Mouse (Mus musculus) mouse embryonic stem cell (cell line): ENCODE measurements at regions not wholly inside any gene's neighbourhood (a gene's known extent, or its start where the extent isn't known, plus 50 kb on each side); places are given as distances from the start of the nearest gene placed in this dataset.

ENCODE experiments used
- in situ Hi-C, 2 experiments: fragments of 300-500 bp; cut with MboI; formaldehyde crosslinking; loops; 1 replicate in 1 of 2; 3 replicates in 1 of 2; pipeline ENCODE4 v1.14.3; 2019 to 2020; ENCODE audit warnings: low sequenced_read_pairs in 2 of 2, low pct_unique_long_range_greater_than_20kb in 1 of 2, mixed read lengths in 1 of 2; ENCODE audit not compliant: unreplicated experiment in 1 of 2

DNA sequence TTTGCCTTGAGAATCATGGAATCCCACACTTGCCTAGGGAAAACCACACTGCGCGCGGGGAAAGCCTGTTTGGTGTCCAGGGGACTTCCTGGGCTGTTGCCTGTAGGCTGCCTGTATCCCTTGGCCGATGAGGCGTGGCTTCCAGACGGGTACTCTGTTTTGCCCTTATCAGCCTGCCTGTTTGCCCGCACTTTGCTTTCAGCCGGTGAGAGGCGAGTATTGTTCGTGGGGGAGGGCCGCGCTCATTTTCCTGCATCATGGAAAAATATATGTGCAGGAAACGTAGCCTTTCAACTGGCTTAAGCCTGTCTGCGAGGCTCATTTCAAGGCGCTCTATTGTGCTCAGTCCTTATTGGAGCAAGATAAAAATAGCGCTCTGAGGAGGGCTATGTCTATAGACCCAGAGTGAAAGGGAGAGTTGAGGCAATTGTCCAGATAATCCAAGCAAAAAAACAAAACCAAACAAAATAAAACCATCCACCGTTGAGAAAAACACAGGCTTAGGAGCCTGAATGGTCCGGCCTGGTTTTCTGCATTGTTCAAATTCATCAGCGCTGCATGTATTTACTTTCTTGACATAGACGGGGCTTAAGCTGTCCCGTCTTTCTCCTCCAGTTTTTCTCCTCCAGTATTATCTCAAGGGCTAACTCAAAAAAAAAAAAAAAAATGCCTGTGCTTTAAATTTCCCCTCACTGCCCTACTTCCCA is 67.9 kb downstream of the Klf5 start:
- in situ Hi-C loops: no loop called here

DNA sequence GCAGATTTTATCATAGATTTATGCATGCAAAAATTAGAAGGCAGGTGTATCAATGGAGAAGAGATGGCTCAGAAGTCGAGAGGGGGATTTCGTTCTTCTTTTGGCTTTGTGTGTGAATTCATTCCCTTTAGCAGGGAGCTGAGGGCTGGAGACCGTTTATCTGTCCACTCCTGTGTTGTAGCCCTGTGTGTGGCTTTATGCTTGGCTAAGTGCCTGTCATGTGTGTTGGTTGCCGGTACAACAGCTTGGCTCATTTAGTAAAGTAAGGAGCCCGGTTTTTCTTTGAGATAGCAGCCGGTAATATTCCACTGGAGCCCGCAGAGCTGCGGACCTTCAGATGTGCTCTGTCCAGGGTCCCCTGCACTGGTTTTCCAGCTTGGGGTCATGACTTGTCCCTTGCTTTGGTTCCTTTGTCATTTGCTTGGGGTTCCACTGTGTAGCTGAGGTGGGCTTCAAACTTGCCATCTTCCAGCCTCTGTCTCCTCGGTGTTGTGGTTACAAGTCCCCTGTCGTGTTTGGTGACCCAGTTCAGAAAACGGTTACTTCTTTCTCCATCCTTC is 68.6 kb downstream of the Klf5 start:
- in situ Hi-C loops: no loop called here

DNA sequence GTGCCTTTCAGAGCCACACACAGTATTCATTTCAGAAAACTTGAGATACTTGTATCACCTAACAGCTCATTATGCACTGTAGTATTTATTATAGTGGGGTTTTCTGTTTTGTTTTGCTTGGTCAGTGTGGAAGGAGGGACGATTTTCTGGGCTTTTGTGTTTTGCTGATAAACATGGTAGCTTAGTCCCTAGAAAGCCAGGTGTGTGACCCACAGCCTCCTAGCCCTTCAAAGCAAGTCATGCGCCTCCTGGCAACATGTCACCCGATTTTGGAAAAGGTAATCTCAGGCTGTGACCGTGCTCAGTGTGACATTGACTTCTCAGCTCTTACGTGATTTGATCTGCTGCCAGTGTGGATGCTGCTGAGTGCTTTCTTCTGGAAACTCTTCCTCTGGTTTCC is 70.9 kb downstream of the Klf5 start:
- in situ Hi-C loops: no loop called here

DNA sequence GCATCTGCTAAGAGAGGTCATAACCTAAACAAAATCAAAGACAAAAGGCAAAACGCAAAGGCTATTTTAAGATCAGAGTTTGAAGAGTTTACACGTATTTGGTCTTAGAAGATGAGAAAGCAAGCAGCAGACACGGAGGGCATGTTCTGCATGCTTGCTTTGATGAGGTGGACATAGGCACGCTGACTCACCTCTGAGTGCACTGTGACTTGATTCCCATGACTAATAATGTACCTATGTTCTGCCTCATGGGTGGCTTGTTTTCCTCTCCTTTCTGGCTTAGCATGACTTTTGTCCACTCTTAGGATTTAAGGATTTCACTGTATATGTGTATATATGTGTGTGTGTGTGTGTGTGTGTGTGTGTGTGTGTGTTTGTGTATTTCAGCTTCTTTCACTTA is 75.2 kb downstream of the Klf5 start:
- in situ Hi-C loops: no loop called here

DNA sequence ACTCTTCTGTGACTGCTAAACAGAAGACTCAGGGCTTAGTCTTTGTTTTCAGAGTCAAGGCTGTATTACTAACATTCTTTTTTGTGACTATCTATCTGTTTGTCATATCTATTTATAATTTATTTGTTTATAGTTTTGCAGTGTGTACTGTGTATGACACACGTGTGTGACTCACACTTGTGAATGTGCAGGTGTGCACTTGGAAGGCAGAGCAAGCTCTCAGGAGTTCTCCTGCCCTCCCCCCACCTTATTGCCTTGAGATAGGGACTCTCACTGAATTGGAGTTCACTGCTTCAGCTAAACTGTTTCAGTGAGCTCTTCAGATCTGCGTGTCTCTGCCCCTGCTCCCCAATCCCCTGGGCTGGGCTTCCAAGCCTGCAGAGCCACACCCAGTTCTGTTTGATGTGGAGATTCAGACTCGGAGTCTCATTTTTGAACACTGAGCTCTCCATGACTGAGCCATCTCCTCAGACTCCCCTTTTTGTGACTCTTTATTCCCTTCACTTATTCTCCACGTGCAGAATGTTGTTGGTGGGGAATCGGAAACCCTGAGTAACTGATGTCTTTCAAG is 76.6 kb downstream of the Klf5 start:
- in situ Hi-C loops: no loop called here

DNA sequence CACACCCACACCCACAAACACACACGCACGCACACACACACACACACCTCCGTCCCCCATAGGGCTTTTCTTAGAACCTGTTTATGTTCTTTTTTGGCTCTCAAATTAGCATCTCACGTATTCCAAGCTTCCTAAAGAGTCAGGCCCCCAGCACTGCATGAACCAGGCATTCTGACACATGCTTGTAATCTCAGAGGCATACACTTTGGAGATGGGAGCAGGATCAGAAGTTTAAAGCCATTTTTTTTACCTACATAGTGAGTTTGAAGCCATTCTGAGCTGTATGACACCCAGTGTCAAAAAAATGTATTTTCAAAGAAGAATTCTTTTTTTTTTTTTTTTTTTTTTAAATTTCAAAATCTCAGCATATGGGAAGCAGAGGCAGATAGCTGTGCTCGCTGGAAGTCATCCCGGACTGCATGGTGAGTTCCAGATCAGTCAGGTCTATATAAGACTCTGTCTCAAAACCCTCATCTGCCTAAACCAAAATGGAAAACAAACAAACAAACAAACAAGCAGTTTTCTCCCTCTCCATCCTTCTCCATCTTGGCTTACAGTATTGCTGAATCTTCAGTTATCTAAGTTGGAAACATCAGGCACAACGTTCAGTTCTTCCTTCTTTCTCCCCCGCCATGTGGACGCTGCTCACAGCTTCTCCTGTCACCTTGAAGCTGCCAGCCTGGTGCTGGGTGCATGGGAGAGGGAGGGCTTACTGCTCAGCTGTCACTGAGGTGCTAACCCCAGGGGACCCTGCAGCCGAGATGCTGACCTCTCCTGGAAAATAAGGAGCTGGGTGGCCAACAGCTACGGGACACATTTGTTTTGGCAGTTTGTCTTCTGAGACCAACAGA is 78.4 kb downstream of the Klf5 start:
- in situ Hi-C loops: no loop called here

DNA sequence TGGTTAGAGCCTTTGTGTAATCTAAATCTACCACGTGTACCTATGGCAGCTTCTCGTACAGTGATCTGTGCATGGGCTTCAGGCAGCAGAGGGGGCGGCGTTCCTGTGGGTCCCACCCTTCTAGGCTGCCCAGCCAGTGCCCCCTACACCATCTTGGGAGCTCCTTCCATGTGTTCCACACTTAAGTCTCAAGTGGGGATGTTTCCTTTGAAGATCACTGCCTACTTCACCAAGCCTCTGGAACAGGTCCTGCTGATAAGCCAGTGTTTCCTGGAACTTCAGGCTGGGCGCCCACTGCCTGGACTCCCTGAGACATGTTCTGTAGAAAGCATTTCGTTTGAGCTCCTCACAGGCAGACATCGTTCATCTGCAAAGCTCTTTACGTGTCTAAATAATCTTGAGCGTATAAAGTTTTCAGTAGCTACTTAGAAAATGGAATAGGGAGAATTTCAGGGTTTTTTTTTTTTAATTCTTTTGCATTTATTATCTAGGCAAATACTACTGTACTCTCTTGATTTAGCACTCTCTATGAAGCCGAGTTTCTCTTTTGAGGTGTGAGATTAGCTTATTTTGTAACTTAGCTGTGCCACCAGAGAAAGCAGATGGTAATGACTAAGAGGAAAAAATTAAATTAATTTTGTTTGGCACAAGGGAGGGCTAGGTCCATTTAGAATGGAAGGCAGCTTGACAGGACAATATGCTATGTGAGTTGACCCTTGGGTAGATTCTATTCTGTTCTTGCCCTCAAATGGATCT is 82.9 kb downstream of the Klf5 start:
- in situ Hi-C loops: no loop called here

DNA sequence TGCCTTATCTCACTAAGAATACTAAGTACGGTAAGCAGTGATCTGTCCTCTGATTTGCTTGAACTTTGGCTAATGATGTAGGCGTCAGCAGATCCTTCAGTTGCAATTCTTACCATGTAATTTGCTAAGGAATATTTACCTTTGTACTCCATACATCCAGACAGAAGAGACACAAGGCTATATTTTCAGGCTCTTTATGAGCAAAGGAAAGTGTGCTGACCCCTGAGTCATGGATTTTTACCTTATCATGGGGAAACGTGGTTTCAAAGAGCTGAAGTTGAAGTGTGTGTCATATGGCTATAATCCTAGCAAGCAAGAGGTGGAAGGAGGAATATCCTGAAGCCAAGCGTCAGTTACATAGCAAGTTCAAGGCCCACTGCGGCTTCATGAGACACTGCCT is 83.6 kb downstream of the Klf5 start:
- in situ Hi-C loops: no loop called here

DNA sequence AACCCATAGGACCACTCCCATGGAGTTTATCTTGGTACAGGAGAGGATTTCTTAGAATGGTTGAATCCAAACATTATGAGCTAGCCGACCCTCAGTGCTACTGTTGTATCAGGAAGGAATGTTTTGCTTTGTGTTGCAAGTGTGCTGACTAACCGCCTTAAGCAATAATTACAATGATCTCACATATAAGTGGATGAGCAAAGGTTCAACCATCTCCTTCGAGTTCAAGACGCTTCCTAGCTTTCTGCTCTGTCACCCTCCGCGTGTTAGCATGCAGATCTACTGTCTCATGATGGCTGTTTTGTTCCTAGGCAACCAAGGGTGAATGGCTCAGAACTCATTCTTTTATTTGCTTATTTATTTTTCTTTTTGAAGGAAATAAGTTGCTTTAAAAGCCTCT is 84.7 kb downstream of the Klf5 start:
- in situ Hi-C loops: no loop called here

DNA sequence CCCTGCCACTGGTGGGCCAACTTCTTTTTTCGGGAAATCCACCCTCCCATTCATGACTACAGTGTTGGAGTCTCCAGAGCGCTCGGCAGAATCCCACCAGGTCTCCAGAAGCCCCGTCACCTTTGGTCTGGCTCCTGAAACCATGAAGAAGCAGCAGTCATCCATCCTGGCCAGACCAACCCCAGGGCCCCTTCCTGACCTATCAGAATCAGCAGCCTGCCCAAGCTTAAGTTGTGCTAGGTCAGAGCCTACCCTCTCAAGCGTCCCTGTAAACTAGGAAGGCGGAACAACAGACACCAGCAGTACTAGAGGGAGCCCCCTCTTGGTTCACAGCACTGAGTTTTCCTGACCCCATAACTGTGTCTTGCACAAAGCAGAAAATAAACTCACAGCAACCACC is 89.1 kb downstream of the Klf5 start:
- in situ Hi-C loops: no loop called here

DNA sequence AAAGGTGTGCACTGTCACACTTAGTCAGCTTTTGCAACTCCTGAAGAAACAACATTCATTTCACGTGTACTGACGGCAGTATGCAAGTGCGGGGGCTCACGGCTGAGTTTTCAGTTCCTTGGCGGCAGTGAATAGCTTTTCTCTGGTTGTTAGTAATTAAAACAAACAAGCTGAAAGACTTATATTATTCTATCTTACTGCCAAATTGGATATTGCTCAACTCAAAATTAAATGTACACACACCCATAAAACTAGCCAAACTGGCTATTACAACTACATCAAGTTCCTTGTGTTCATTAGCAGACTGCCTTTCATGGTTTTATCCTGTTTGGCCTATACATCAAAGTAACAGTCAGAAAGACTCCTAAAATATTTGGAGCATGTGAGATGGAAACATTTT is 90.8 kb downstream of the Klf5 start:
- in situ Hi-C loops: no loop called here

DNA sequence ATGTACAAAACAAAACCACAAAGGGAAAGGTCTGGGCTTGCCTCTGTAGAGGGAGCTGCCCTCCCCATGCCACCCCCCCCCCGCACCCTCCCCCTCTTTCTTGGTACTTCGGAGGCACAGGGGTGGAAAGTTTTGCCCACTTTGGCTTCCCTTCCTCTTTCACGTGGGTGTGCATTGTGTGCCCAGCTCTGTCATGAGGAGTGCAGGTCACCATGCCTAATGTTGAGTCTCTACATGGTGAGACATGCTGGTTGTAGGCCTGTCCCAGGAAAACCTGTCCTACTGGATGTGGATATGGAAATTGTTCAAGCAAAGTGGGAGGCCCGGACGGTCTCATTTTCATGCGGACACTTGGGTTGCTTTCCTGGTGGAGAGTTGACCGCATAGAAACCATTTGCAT is 93.2 kb downstream of the Klf5 start:
- in situ Hi-C loops: no loop called here

DNA sequence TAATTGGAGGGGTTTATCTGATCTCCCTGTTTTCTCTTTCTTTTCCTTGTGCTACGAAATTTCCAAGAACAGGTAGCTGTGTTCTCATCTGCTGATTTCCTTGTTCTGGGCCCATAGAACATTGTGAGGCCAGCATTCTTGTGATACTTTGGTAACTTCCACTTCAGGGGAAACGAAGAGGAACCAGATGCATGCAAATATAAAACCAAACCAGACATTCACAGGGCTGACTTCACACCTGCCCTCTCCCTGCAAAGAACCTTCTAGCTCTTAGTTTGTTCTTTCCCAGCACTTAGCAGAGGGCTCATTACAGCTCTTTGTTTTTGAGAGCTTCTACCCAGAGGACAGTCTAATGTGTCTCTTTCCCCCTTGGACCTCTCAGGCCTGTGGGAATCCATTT is 94.3 kb downstream of the Klf5 start:
- in situ Hi-C loops: no loop called here

DNA sequence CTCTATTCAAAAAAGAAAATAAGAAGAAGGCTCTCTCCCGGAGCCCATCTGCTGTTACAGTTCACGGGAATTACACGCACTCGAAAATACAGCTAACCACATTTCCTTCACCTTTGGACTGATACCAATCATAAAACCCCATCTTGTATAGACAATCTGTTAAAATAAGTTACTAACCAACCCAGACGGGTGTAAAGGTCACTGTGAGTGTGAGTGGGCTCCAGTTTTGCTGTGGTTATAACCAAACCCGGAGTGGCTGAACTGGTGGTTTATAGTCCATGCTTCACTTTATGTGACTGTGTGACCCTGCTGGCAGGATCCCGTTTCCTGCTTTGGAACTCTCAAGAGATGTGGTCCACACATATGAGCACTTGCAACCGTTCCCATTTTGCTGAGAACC is 95.1 kb downstream of the Klf5 start:
- in situ Hi-C loops: no loop called here

DNA sequence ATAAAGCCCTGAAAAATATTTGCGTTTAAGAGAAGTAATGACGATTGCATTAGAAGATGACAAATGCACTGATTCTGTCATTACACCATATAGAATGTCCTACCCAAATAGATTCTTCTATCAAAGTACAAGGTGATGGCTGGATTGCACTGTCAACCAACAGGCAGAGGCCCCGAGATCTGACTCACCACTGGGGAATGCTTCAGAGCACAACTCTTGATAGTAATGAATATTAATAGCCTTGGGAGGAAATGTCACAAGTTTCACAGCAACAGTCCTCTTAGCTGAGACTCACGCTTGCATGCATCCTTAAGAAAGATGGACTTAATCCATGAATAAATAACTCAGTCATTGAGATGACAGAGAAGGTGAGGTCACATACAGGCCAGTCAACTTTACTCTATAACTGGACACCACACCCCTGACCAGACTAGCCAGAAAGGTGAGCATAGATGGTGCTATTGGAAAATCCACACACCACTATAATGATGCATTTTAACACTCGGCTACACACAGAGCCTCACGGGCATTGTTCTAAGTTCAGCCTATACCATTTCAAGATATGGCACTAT is 104.8 kb downstream of the Klf5 start:
- in situ Hi-C loops: no loop called here

DNA sequence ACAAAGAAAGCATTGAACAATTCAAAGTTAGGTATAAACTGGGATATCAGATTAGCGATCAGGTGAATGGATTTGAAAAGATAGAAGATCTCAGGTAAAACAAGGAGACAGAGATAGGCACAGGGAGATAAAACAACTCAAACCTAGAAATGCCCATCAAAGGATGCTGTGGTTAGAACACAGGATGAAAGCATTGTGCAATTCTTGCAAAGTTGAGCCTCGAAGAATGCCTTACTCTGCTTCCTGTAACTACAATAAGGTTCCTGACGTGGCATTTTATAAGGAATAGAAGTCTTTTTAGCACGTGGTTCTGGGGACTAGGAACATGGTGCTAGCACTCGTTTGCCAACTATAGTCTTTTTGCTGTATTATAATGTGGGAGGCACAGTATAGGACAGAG is 106.7 kb downstream of the Klf5 start:
- in situ Hi-C loops: no loop called here

DNA sequence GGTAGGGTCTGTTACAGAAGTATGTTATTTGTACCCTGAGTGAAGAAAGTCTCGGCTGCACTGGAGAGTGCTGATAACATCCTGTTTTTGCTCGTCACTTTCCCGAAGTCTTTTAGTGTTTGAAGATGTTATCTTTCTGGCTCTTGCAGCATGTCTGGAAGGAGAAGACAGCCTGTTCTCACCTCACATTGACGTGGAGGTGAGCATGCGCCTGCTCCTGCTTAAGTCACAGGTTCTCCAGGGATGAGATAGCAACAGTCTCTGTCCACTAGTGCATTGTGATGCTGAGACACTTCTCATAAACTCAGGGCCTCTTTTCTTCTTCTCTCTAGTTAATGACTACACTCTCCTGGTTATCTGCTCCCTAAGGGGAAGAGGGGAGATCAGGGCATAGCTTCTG is 113.3 kb downstream of the Klf5 start:
- in situ Hi-C loops: no loop called here

DNA sequence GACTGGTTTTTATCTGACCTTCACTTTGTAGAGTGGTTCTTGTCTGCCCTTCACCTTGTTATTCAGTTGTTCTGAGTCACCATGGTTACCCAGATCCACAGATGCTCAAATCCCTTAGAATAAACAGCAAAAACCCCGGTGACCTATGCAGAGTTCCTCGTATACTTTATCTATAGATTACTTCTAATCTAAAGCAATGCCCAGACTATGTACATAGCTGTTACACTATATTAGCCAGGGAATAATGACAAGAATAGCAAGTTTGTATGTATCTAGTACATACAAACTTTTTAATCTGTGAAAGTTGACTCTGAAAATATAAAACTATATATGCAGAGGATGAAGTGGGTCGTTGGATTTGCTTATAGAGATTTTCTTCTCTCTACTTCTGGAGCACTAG is 117.7 kb downstream of the Klf5 start:
- in situ Hi-C loops: no loop called here

DNA sequence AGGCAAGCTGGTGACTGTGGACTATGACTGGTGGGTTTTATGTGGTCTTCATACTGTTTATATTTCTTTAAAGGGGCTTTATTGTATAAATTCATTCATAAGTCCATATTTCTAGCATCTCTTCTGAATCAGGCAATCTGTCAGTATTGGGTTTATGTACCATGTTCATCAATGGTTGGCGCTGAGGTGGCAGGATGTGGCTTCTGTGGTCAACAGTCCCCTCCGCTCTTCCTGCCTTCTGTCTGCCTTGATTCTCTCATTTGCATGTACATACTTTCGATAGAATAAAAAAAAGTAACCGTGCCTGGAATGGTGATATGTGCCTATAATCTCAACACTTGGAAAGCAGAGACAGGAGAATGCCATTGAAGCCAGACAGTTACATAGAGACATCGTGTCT is 120.5 kb downstream of the Klf5 start:
- in situ Hi-C loops: no loop called here
